Mouse (Mus musculus) MEL (cell line): ENCODE data around the gene Pgap1.

Source experiments
- E2F4 ChIP-seq: IDR thresholded peaks from 2 replicates; pipeline ENCODE4 v1.6.1; 2011; ENCODE audit warnings: low read depth, low read length, improper control_type of control experiment, borderline replicate concordance
- EP300 ChIP-seq, 2 experiments: IDR thresholded peaks; 2 replicates each; pipeline ENCODE4 v1.6.1; 2011; ENCODE audit warnings: improper control_type of control experiment in 2 of 2, low read length in 2 of 2, low read depth in 1 of 2, mild to moderate bottlenecking in 1 of 2
- GABPA ChIP-seq: IDR thresholded peaks from 2 replicates; pipeline ENCODE4 v1.6.1; 2012; ENCODE audit warnings: low read depth, mild to moderate bottlenecking, inconsistent platforms, low read length, improper control_type of control experiment, moderate library complexity
- POLR2AphosphoS5 ChIP-seq: IDR thresholded peaks from 2 replicates; pipeline ENCODE4 v1.6.1; 2012; ENCODE audit warnings: low read depth, borderline replicate concordance, mild to moderate bottlenecking, inconsistent platforms, low read length, moderate library complexity, mixed read lengths
- RAD21 ChIP-seq: IDR thresholded peaks from 2 replicates; pipeline ENCODE4 v1.6.1; 2011; ENCODE audit warnings: mild to moderate bottlenecking, low read depth, low read length, improper control_type of control experiment
- RCOR1 ChIP-seq: IDR thresholded peaks from 2 replicates; pipeline ENCODE4 v1.6.1; 2012; ENCODE audit warnings: low read depth, mild to moderate bottlenecking, inconsistent platforms, low read length, improper control_type of control experiment
- TAL1 ChIP-seq: IDR thresholded peaks from 2 replicates; pipeline ENCODE4 v1.6.1; 2012; ENCODE audit warnings: mild to moderate bottlenecking, inconsistent platforms, low read length, moderate library complexity, mixed read lengths
- ZC3H11A ChIP-seq: IDR thresholded peaks from 2 replicates; pipeline ENCODE4 v1.6.1; 2012; ENCODE audit warnings: low read depth, mild to moderate bottlenecking, inconsistent platforms, low read length, improper control_type of control experiment

DNA sequence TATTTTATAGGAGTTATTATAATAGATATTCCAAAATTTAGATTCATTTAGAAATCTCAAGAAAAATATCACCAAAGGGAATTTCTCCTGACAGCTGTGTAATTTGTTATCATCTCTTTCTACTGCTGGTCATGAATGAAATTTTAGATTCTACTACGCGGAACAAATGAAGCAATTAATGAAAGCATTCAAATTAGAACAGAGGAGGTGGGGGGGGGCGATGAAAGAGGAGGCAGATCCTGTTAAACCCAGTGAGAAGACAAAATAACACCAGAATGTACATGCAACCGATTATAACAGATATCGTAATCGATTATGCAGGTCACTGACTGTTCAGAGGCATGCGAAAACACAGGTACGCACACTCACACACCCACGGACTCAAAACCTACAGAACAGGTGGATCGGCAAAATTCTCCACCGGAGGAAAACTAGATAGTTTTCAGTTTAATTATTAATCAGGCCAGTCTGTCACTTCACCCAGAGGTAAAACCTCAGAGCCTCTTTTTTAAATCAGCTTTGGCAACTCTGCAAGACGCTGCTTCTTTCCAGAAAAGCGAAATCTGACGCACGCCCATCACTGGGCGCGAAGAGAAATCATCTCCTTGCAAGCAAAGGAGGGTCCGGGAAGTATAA is 780 bp downstream of the Pgap1 start:
- no peak for TF ChIP-seq EP300 (IDR thresholded peaks at IDR 0.05; ENCODE audit: low read depth in 1 of 2, low read length in 2 of 2)
- no peak for TF ChIP-seq E2F4
- no peak for TF ChIP-seq RAD21
- TF ChIP-seq GABPA, result no peak
- no peak for TF ChIP-seq ZC3H11A
- TF ChIP-seq POLR2AphosphoS5, result no peak
- TF ChIP-seq TAL1, result no peak
- TF ChIP-seq RCOR1, result no peak
